Mouse (Mus musculus): ENCODE measurements around the gene Ntrk3.

GRCm38 (mm10) chr7:78286516-78287238 is 451.1 kb downstream of the Ntrk3 start:
- TF ChIP-seq POLR2A (IDR thresholded peaks at IDR 0.05; ENCODE audit: extremely low read depth, insufficient read depth, low read length) (no peak), CTCF (IDR thresholded peaks at IDR 0.05; ENCODE audit: low read depth, low read length) (no peak)

All from liver, adult 2 months (tissue).